Mouse (Mus musculus): ENCODE results near the gene Rpl18.

GRCm38 (mm10) chr7:45710477-45711191 is 4.6 kb upstream of the Rpl18 start:
- TF ChIP-seq CTCF (IDR thresholded peaks at IDR 0.05; ENCODE audit: low read depth, low read length) (no peak), POLR2A (IDR thresholded peaks at IDR 0.05; ENCODE audit: borderline replicate concordance, low read depth, low read length) (no peak)
